In the genomic region with DNA sequence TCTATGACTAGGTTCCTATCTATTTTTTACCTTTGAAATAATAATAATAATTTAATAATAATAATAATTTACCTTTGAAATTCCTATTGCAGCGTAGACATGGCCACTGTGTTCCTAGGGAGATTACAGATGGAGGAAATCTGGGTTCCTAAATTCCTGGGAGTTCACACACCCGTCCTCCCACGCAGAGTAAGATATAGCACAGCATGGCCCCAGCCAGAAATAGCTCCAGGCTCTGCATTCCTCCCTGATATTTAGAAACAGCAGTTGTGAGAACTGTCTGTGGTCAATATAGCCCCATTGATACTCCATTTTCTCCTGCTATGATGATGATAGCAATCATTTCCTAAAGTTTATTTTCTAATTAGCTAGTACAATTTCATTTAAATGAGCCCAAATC, we compare ENCODE assay signal across 26 mouse cellular contexts. TPM values are rescaled to one million over a fixed set of nuclear protein-coding genes. Genes with fewer than 3 reads are reported as not detected.
DNase-seq lines count a peak whose midpoint lies in the region; ATAC-seq and TF ChIP-seq lines count a peak whose summit lies in the region.
"Had no signal": no experiment of that assay in that cellular context is flagged by ENCODE, and none has a peak within 500 bp of the region (broad histone marks: within the 10 kb centered on the region; RNA-seq: fewer than 3 reads in every experiment).

No protein-coding gene starts in this region.

- H3K36me3 ChIP-seq in heart, embryonic 11.5 days (ENCODE audit: control insufficient read depth, insufficient read depth, low read length): no peaks in the 10 kb centered on the region
- no peaks in the 10 kb centered on the region for H3K36me3 ChIP-seq in heart, embryonic 16.5 days (ENCODE audit: control insufficient read depth, insufficient read depth)
- no peaks in the 10 kb centered on the region for H3K36me3 ChIP-seq in heart, adult 2 months (ENCODE audit: control insufficient read depth, insufficient read depth, low read length)
- H3K36me3 ChIP-seq: embryonic facial prominence, embryonic 13.5 days; embryonic facial prominence, embryonic 15.5 days; forebrain, embryonic 10.5 days; forebrain, embryonic 12.5 days had no signal

- no peaks in the 10 kb centered on the region; the same call in 1 of the 2 replicates for H3K9me3 ChIP-seq in heart, embryonic 11.5 days (replicated peaks; ENCODE audit: control insufficient read depth, low read length)
- H3K9me3 ChIP-seq in heart, embryonic 16.5 days (replicated peaks; ENCODE audit: control insufficient read depth, low read length): no peaks in the 10 kb centered on the region; the same call in 1 of the 2 replicates
- H3K9me3 ChIP-seq: embryonic facial prominence, embryonic 15.5 days; forebrain, embryonic 10.5 days; forebrain, embryonic 12.5 days had no signal

- TF ChIP-seq CTCF in heart, adult 2 months (IDR thresholded peaks at IDR 0.05): no peak

- ATAC-seq in heart, embryonic 11.5 days (replicated peaks; ENCODE audit: insufficient number of reproducible peaks, low FRiP score, low TSS enrichment): no peak
- peak; percentile 58; the same call in 1 of the 2 replicates for ATAC-seq in heart, embryonic 16.5 days (replicated peaks; ENCODE audit: extremely low read depth, insufficient read depth, low FRiP score)
- ATAC-seq: forebrain, embryonic 14.5 days; forebrain, embryonic 16.5 days had no signal

- H3K4me2 ChIP-seq in heart, embryonic 11.5 days: no peak overlapping the region
- H3K4me2 ChIP-seq in heart, embryonic 16.5 days (ENCODE audit: low read depth, low read length): no peak overlapping the region
- H3K4me2 ChIP-seq: embryonic facial prominence, embryonic 13.5 days; embryonic facial prominence, embryonic 15.5 days; forebrain, embryonic 12.5 days had no signal

- H3K4me1 ChIP-seq in heart, embryonic 11.5 days (ENCODE audit: control insufficient read depth, insufficient read depth, low read length): no peaks in the 10 kb centered on the region
- peaks cover 5% of the 10 kb centered on the region for H3K4me1 ChIP-seq in heart, embryonic 16.5 days (ENCODE audit: control insufficient read depth, insufficient read depth, low read length)
- no peaks in the 10 kb centered on the region; the same call in 1 of the 2 replicates for H3K4me1 ChIP-seq in heart, adult 2 months (ENCODE audit: control insufficient read depth, insufficient read depth, low read length)
- H3K4me1 ChIP-seq: embryonic facial prominence, embryonic 13.5 days; embryonic facial prominence, embryonic 15.5 days; forebrain, embryonic 12.5 days had no signal

- no peak overlapping the region for H3K4me3 ChIP-seq in heart, embryonic 11.5 days (ENCODE audit: low read depth, low read length)
- no peak overlapping the region for H3K4me3 ChIP-seq in heart, embryonic 16.5 days (ENCODE audit: low read length)
- H3K4me3 ChIP-seq in heart, adult 2 months: no peak overlapping the region
- H3K4me3 ChIP-seq: embryonic facial prominence, embryonic 13.5 days; embryonic facial prominence, embryonic 15.5 days; erythroblast, embryonic 14.5 days; forebrain, embryonic 10.5 days; forebrain, embryonic 12.5 days had no signal

- no peak overlapping the region for H3K9ac ChIP-seq in heart, embryonic 11.5 days (ENCODE audit: low read depth, low read length)
- no peak overlapping the region for H3K9ac ChIP-seq in heart, embryonic 16.5 days (ENCODE audit: low read length)
- H3K9ac ChIP-seq in heart, adult 2 months (ENCODE audit: low read depth, low read length): no peak overlapping the region
- H3K9ac ChIP-seq: embryonic facial prominence, embryonic 13.5 days; embryonic facial prominence, embryonic 15.5 days; forebrain, embryonic 12.5 days had no signal

- 34% methylated on average over 3 of the region's 3 CpGs for WGBS in heart, embryonic 11.5 days (ENCODE audit: insufficient replicate concordance)
- WGBS in heart, embryonic 16.5 days: 22% methylated on average over 3 of the region's 3 CpGs
- WGBS in heart, adult 2 months: 27% methylated on average over 3 of the region's 3 CpGs

- no peak for TF ChIP-seq EP300 in heart, adult 2 months (IDR thresholded peaks at IDR 0.05; ENCODE audit: insufficient read depth, low read depth, low read length)

- no peaks in the 10 kb centered on the region for H3K79me2 ChIP-seq in heart, adult 2 months (replicated peaks; ENCODE audit: control insufficient read depth, insufficient read depth, low read length)

- intact Hi-C loops in heart, adult 2 months (cut with DNase I): no loop called here
- intact Hi-C loops in heart, postnatal 10 days (cut with DNase I): no loop called here
- intact Hi-C loops in heart, postnatal 25 days (cut with DNase I): no loop called here

- peak; percentile 3 for DNase-seq in heart, adult 8-10 months (ENCODE audit: low spot score)
- DNase-seq in heart, adult 2 months: no peak
- peak; percentile 10 to 19 for DNase-seq in heart, postnatal 10 days
- DNase-seq in heart, postnatal 25 days (ENCODE audit: low spot score): no peak
- DNase-seq in brain, adult 2 months (ENCODE audit: low read depth, low spot score): peak; percentile 10
- DNase-seq in cerebellum, adult 9-10 months: no peak
- DNase-seq: adrenal gland, adult 2 months; adrenal gland, postnatal 10 days; adrenal gland, postnatal 25 days; cerebellum, adult 11-12 months; cerebellum, adult 2 months; cerebellum, adult 9-11 months; cerebellum, postnatal 14 days; cerebellum, postnatal 36 days; embryo, embryonic 11 days had no signal

- H3K27ac ChIP-seq in heart, embryonic 11.5 days (ENCODE audit: low read depth, low read length): no peak overlapping the region
- no peak overlapping the region for H3K27ac ChIP-seq in heart, embryonic 16.5 days (ENCODE audit: low read length)
- H3K27ac ChIP-seq in heart, adult 2 months: no peak overlapping the region
- H3K27ac ChIP-seq: embryonic facial prominence, embryonic 13.5 days; embryonic facial prominence, embryonic 15.5 days; forebrain, embryonic 10.5 days; forebrain, embryonic 12.5 days had no signal

- no peaks in the 10 kb centered on the region for H3K27me3 ChIP-seq in heart, embryonic 11.5 days (ENCODE audit: control insufficient read depth, insufficient read depth, low read length)
- no peaks in the 10 kb centered on the region for H3K27me3 ChIP-seq in heart, embryonic 16.5 days (ENCODE audit: control insufficient read depth, insufficient read depth, low read length)
- no peaks in the 10 kb centered on the region for H3K27me3 ChIP-seq in heart, adult 2 months (ENCODE audit: control insufficient read depth, insufficient read depth, low read length)
- H3K27me3 ChIP-seq: embryonic facial prominence, embryonic 13.5 days; embryonic facial prominence, embryonic 15.5 days; forebrain, embryonic 12.5 days had no signal

- TF ChIP-seq POLR2A in heart, adult 2 months (IDR thresholded peaks at IDR 0.05; ENCODE audit: insufficient read depth, low read depth, low read length): no peak

RNA-seq across cellular contexts. Expression of gene Sox11, which starts 30.1 kb away (rescaled TPM):
- total RNA-seq in heart, adult 8-10 months (2022): under 1 TPM in 3 of 4 experiments, not detected in 1; 0.03 TPM
- polyA plus RNA-seq in heart, embryonic 11.5 days (2014; fragmentation: Nextera tagmentation; extraction: Ambion mirVana): 36.5 and 43.6 TPM in 2 replicates
- 11.7 and 12.1 TPM in 2 replicates for polyA plus RNA-seq in heart, embryonic 16.5 days (2015; fragmentation: Nextera tagmentation; extraction: Ambion mirVana)
- under 1 TPM in 1 of 2 experiments, not detected in 1; 0.05 TPM for total RNA-seq in heart, adult 2 months (2021)
- polyA plus RNA-seq in heart, adult 2 months (2012; rRNA removed): 0.02 and 0.03 TPM in 2 replicates
- 1 to 10 TPM; 2.3 TPM for total RNA-seq in heart, postnatal 10 days (2021)
- total RNA-seq in heart, postnatal 25 days (2021): under 1 TPM; 0.20 to 0.21 TPM
- total RNA-seq: common myeloid progenitor, adult 5-6 weeks; MEL had no signal
- polyA plus RNA-seq: erythroblast, embryonic 14.5 days had no signal

Comparison
In these comparisons a context has a peak if more than half of its experiments do, and no peak if none do; other contexts are left out.
1. DNase-seq: peak in heart, adult 8-10 months (single experiment), heart, postnatal 10 days (2 of 2) and brain, adult 2 months (single experiment); none in heart, adult 2 months (0 of 2), heart, postnatal 25 days (single experiment) and cerebellum, adult 9-10 months (single experiment).